Mouse (Mus musculus): ENCODE measurements around the gene Ap1m2.
A peak's percentile ranks its signal among the peaks of the same experiment; 100 is the strongest.
"Not testable (repeated sequence)": the region's sequence is repeated elsewhere in the genome, so short reads cannot be mapped to it uniquely, and the experiment has no call there.

Gene Ap1m2

DNA sequence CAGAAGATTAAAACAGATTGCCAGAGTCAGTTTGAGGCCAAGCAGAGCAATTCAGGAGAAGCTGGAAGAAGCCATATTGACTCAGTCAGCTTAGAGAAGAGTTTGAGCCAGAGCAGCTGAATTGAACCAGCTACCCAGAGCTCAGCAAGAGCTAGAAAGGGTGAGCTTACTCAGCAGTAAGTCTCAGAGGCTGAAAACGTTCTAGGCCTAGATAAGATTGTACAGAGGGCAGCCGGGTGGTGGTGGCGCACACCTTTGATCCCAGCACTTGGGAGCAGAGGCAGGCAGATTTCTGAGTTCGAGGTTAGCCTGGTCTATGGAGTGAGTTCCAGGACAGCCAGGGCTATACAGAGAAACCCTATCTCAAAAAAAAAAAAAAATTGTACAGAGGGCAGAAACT, 55.8 kb downstream of the Ap1m2 start:
- not testable (repeated sequence) for DNase-seq

DNA sequence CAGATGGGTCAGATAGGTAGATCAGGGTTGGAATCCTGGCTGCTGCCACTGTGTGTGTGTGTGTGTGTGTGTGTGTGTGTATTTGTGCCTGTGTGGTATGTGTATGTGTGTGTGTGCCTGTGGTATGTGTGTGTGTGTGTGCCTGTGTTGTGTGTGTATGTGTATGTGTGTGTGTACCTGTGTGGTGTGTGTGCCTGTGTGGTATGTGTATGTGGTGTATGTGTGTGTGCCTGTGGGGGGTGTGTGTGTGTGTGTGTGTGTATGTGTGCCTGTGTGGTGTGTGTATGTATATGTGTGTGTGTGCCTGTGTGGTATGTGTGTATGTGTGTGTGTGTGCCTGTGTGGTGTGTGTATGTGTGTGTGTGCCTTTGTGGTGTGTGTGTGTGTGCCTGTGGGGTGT, 57.4 kb downstream of the Ap1m2 start:
- no peak for DNase-seq

DNA sequence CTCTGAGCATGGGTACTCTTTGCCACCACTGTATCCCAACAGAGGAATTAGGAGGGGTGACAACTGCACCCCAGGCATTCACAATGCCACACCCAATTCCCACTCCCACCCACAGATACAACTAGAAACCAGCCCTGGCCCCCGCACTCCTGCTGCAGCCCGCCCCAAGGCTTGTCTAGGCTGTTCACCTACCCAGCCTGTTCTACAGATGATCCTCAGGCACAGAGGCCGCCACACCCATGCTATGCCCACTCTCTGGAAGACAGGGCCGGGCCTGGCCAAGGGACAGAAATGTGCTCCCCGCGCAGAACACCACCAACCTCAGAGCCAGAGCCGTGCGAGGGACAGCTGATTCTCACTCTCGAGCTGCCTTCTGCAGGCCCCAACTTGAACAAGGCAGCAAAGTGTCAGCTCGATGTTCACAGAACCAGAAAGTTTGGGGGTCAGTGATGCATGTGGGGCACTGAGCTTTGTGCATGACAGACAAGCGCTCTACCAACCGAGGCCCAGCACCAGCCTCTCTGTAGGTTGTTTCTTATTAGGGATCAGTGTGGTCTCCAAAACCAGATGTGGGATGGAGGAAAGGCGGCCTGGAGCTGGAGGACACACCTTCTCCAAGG, 60.9 kb downstream of the Ap1m2 start:
- no peak for DNase-seq

DNA sequence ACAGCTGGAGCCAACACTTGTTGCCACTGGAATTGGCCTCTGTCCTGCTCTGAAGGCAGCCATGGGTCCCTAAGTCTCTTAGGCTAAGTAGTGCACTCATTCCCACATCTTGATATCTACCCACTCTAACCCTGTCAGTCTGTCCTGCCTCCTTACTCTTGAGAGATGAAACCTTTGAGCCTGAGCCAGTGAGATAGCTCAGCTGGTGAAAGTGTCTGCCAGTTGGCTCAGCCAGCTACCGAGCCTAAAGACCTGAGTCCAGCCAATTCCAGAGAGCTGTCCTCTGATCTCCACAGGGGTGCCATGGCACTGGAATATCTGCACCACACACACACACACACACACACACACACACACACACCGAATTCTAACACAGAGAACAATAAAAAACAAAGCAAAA, 61.6 kb downstream of the Ap1m2 start:
- DNase-seq, result no peak

DNA sequence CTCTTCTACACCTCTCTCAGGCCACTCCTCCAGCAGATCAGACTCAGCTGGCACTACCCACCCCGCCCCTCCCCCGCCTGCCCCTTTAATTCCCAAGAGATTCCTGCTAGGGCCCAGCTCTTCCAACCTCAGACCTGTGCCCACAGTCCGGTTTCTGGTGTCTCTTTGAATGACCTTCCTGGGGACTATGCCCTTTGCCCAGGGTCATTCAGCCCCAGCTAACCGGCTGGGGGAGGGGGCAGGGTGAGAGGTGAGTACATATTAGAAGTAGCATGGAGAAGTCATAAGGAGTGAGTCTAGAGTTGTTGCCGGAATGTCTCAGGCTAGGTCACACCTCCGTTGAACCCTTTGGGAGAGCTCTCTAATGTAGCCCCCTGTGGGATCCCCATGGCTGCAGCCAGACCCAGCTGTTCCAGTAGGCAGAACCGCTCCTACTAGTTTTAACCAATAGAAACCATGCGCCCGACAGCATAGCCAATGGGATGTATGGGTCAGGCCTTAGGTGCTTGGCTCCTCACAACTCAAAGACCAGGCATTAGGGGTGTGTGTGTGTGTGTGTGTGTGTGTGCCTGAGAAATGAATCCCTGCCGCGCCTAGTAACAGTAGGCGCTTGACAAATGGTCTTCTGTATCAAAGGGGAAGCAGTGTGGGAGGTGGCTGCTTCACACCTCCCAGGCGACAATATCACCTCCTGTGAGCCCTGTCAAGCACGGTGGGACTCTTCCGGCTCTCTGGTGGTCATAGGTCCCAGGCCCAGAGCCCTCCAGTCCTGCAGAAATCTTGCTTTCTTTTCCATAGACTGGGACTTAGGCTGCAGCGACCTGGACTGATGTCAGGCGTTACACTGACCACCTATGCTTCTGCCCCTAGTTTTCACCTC, 62.3 kb downstream of the Ap1m2 start:
- no peak for DNase-seq

DNA sequence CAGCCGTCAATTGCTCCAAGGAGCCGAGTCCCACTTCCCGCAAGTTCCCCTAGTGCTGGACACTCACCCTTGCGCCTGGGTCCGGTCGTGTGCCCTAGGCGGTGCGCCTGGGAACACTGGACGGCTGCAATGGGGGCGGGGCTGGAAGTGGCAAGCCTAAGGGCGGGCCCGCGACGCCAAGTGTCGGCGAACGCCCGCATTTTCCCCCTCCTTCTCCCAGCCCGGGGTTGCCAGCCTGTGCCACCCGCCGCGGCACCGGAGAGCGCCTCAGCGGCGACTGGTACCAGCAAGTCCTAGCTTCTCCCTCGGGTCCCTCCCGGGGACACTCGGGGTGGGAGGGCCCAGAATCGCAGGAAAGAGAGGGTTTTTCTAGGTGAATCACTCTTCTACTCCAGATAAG, 63.8 kb downstream of the Ap1m2 start, which contains the start of gene S1pr5:
Gene S1pr5, minus strand, starts transcription at position 118 of the 400 bp plus-strand sequence.
- peak; percentile 40 to 41 for DNase-seq

DNA sequence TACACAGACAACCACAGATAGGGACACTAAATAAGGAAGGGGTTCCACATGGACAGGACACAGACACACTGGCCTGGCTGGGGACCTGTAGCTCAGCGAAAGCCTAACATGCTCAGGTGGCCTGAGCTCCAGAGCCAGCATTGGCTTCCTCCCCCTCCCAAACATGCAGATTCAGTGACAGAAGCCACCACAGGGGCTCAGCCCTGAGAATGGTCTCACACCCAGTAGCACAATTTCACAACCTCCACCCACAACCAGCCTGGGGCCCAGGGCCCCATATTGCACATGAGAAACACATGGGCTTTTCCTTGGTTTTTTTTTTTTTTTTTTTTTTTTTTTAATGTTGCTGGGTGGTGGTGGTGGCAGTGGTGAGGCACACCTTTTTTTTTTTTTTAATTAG, 65.8 kb downstream of the Ap1m2 start:
- DNase-seq, result no peak

DNA sequence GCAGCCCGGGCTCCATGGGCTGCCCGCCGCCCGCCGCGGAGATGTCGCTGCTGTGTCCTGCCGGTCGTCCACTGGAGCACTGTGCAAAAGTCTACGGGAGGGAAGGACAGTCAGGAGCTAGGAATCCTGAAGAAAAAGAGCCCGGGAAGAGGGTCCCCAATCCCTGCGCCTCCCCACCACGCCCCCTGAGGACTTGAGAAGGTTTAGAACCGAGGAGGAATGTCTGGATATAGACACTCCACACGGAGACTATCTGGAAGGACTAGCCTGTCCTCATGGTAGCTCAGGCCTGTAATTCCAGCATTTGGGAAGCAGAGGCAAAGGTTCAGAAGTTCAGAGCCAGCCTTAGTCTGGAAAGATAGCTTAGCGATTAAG, 67.0 kb downstream of the Ap1m2 start:
- no peak for DNase-seq

DNA sequence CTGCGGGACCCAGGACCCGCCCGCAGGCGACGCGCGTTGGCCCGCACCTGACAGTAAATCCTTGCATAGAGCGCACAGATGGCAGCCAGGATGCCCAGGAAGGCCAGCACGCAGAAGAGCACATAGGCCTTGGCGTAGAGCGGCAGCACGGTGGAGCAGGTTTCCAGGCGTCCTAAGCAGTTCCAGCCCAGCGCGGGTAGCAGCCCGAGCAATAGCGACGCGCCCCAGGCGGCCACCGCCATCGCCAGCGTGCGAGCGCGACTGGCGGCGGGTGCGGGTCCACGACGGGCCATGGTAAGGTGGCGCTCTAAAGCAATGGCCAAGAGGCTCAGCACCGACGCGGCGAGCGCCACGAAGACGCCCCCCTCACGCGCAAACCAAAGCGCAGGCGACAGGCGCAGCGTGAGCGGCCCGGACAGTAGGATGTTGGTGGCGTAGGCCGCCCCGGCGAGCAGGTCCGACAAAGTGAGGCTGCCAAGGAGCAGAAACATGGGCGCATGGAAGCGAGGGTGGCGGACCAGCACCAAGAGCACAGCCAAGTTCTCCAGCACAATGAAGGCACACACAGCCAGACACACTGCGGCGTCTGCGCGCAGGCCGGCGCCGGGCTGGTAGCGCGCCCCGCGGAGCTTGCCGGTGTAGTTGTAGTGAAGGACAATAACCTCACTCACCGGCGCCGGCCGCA, 67.6 kb downstream of the Ap1m2 start:
- DNase-seq, result peak; percentile 67 to 83

All from cerebellum, adult 18-20 months (tissue).